Mouse (Mus musculus): ENCODE measurements around the gene Plekhg2.

DNA sequence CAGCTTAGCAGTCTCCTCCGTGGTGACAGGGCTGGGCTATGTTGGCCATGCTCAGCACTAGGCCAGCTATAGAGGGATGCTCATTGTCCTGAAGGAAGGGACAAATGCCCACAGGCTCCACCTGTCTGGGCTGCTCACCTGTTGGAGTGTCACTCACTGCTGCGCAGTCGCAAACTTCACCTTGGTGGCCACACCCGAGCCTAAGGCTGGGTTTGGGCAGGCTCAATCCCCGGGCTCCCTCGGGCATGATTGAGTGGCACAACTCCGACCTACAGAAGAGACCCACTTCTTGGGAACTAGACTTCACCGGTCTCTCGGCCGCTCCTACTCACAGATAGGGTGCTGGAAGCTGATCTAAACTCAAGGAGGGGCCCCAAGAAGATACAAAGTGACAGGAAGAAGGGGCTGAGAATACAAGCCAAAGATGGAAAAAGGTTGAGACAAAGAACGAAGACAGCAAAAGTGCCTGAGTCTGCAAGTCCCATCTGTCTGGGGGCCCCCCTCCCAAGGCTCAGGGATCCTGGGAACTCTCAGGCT is 1.4 kb downstream of the Plekhg2 start:
- no peak for TF ChIP-seq GATA1 (IDR thresholded peaks at IDR 0.05; ENCODE audit: low read length)
- TF ChIP-seq TAL1 (IDR thresholded peaks at IDR 0.05; ENCODE audit: low read length): no peak

Data from erythroblast, embryonic 14.5 days (primary cell).